Mouse (Mus musculus): ENCODE data around the gene Rph3a. TPM values are rescaled to one million over a fixed set of nuclear protein-coding genes. Genes with fewer than 3 reads are reported as not detected.
A peak's percentile ranks its signal among the peaks of the same experiment; 100 is the strongest.
"Not testable (repeated sequence)": the region's sequence is repeated elsewhere in the genome, so short reads cannot be mapped to it uniquely, and the experiment has no call there.

Gene Rph3a
- polyA plus RNA-seq, 1 experiment from 2014 or later: 0.13 TPM

DNA sequence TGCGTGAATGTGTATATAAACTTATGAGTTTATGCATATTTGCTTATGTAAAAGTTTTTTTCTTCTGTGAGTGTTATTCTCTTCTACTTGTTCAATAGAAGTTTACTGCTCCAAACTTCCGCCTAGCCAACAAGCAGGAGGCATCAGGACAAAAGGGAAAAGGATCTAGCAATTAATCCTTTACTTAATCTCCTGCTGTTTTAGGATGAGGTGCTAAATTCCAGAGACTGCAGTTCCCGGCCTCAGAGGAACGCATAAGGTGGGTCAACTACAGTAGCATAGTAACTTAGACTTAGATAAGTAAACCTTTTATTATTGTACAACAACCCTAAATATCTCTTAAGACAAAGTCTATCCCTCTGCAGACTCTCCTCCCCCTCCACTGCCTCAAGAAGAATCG is 75.9 kb downstream of the Rph3a start:
- H3K36me3 ChIP-seq (ENCODE audit: control insufficient read depth, insufficient read depth, low read length): no peaks in the 10 kb centered on the region
- H3K27me3 ChIP-seq (replicated peaks; ENCODE audit: control insufficient read depth, insufficient read depth, low read length): no peaks in the 10 kb centered on the region
- H3K27ac ChIP-seq (ENCODE audit: low read length): no peak overlapping the region
- H3K4me2 ChIP-seq (ENCODE audit: low read depth, low read length): no peak overlapping the region
- ATAC-seq: no peak
- H3K9ac ChIP-seq (ENCODE audit: low read depth, low read length): no peak overlapping the region
- 23% methylated on average over 5 of the region's 5 CpGs for WGBS
- H3K4me1 ChIP-seq (ENCODE audit: control insufficient read depth, insufficient read depth, low read length): no peaks in the 10 kb centered on the region; the same call in none of the 2 replicates
- no peaks in the 10 kb centered on the region for H3K9me3 ChIP-seq (ENCODE audit: control insufficient read depth, low read length)
- no peak overlapping the region for H3K4me3 ChIP-seq (ENCODE audit: low read length)

DNA sequence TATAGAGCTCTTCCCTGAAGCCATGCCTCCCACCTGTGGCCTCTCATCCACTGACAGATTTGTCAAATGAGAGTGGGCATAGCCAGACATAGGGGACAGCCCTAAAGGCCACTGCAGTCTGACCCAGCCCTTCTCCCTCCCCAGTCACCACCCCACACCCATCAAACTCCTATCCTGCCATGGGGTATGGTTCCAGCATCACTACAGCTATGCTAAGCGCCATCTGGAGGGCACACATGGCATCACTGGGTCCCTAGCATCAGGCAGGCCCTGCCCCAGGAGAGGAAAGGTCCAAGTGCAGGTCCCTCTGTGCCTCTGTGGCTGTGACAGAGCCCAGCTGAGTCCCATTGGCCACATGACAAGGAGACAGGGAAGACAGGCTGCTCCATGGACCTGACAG is 82.9 kb downstream of the Rph3a start:
- ATAC-seq: no peak
- no peak overlapping the region for H3K9ac ChIP-seq (ENCODE audit: low read depth, low read length)
- no peaks in the 10 kb centered on the region for H3K27me3 ChIP-seq (replicated peaks; ENCODE audit: control insufficient read depth, insufficient read depth, low read length)
- H3K4me2 ChIP-seq (ENCODE audit: low read depth, low read length): no peak overlapping the region
- 21% methylated on average over 1 of the region's 1 CpGs for WGBS
- H3K4me1 ChIP-seq (ENCODE audit: control insufficient read depth, insufficient read depth, low read length): peaks cover 3% of the 10 kb centered on the region; the same call in 1 of the 2 replicates
- H3K9me3 ChIP-seq (ENCODE audit: control insufficient read depth, low read length): no peaks in the 10 kb centered on the region
- no peak overlapping the region for H3K4me3 ChIP-seq (ENCODE audit: low read length)
- H3K36me3 ChIP-seq (ENCODE audit: control insufficient read depth, insufficient read depth, low read length): no peaks in the 10 kb centered on the region
- no peak overlapping the region for H3K27ac ChIP-seq (ENCODE audit: low read length)

DNA sequence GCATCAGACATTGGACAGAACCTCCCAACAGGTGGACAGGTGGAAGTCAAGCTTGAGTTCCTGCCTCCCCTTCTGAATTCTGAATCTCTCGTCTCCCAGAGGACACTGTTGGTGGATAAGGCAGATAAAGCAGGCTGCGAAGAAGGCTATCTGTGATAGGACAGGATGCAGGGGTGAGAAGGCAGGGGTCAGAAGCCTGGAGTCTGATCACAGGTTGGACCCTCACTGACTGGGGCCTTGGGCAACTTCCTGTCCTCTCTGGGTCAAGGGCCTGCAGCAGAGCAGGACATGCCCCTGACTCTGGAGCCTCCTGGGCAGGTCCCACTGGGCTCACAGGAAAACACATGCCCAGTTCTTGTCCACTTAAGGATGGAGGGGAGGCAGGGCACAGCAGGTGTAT is 83.6 kb downstream of the Rph3a start:
- not testable (repeated sequence) for H3K4me2 ChIP-seq (ENCODE audit: low read depth, low read length); ATAC-seq; H3K4me1 ChIP-seq (ENCODE audit: control insufficient read depth, insufficient read depth, low read length); H3K9me3 ChIP-seq (ENCODE audit: control insufficient read depth, low read length); H3K36me3 ChIP-seq (ENCODE audit: control insufficient read depth, insufficient read depth, low read length); H3K9ac ChIP-seq (ENCODE audit: low read depth, low read length); H3K27ac ChIP-seq (ENCODE audit: low read length); H3K4me3 ChIP-seq (ENCODE audit: low read length); H3K27me3 ChIP-seq (replicated peaks; ENCODE audit: control insufficient read depth, insufficient read depth, low read length)
- 69% methylated on average over 2 of the region's 2 CpGs for WGBS

DNA sequence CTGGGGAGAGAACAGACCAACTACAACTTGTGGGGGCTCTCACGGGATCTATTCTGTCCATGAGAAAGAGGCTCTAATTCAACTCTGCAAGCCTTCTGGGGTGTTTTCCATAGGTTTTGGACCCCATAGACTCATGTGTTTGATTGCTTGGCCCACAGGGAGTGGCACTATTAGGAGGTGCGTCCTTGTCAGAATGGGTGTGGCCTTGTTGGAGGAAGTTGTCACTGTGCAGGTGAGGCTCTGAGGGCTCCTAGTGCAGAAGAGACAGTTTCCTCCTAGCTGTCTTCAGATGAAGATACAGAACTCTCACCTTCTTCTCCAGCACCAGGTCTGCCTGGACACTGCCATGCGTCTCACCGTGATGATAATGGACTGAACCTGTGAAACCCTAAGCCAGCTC is 85.4 kb downstream of the Rph3a start:
- 67% methylated on average over 4 of the region's 4 CpGs for WGBS
- H3K4me2 ChIP-seq (ENCODE audit: low read depth, low read length): not testable (repeated sequence)
- peak; percentile 74 for ATAC-seq

DNA sequence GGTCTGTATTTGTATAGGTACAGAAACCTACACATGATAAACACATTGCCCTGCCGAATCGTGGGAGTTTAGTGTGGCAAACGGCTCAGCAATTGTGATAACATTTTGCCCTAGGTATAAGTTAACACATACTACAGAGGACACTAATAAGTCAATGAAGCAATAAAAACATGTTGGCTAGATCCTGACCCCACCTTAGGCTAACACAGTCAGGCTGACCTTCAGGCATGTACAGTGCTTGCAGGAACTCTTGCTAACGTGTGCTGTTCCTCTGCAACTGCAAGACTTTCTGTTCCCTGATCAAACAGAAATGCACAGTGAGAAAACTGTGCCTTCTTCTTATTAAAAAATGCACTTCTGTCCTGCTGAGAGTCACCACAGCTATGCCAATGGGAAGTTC is 85.9 kb downstream of the Rph3a start:
- Histone ChIP-seq H3K4me3 (ENCODE audit: low read length) (no peak overlapping the region), H3K27me3 (replicated peaks; ENCODE audit: control insufficient read depth, insufficient read depth, low read length) (no peaks in the 10 kb centered on the region), H3K9ac (ENCODE audit: low read depth, low read length) (no peak overlapping the region), H3K4me1 (ENCODE audit: control insufficient read depth, insufficient read depth, low read length) (peaks cover 3% of the 10 kb centered on the region; the same call in 1 of the 2 replicates), H3K27ac (ENCODE audit: low read length) (peak overlapping the region; percentile 66), H3K9me3 (ENCODE audit: control insufficient read depth, low read length) (no peaks in the 10 kb centered on the region), H3K4me2 (ENCODE audit: low read depth, low read length) (no peak overlapping the region), H3K36me3 (ENCODE audit: control insufficient read depth, insufficient read depth, low read length) (no peaks in the 10 kb centered on the region)
- 46% methylated on average over 4 of the region's 4 CpGs for WGBS
- ATAC-seq: peak; percentile 85

More for the DNA sequence above, 85.4 kb downstream of the Rph3a start:
- H3K4me3 ChIP-seq (ENCODE audit: low read length); H3K9ac ChIP-seq (ENCODE audit: low read depth, low read length); H3K4me1 ChIP-seq (ENCODE audit: control insufficient read depth, insufficient read depth, low read length); H3K9me3 ChIP-seq (ENCODE audit: control insufficient read depth, low read length); H3K36me3 ChIP-seq (ENCODE audit: control insufficient read depth, insufficient read depth, low read length); H3K27me3 ChIP-seq (replicated peaks; ENCODE audit: control insufficient read depth, insufficient read depth, low read length): not testable (repeated sequence)
- peak overlapping the region; percentile 66 for H3K27ac ChIP-seq (ENCODE audit: low read length)

DNA sequence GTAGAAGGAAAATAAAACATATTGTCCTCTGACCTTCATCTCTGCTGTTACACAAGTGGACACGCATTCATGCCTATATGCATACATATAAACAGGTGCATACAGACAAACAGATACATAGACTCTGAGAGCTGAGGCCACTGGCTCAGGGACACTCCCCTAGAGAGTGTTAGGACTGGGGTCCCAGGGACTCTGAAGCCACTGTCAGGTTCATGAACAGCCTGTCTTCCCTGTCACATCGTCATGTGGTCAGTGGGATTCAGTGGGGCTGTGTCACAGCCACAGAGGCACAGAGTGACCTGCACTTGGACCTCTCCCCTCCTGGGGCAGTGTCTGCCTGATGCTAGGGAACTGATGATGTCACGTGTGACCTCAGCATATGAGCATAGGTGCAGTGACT is 89.6 kb downstream of the Rph3a start:
- Histone ChIP-seq H3K9me3 (ENCODE audit: control insufficient read depth, low read length) (no peaks in the 10 kb centered on the region), H3K9ac (ENCODE audit: low read depth, low read length) (no peak overlapping the region), H3K27me3 (replicated peaks; ENCODE audit: control insufficient read depth, insufficient read depth, low read length) (no peaks in the 10 kb centered on the region), H3K36me3 (ENCODE audit: control insufficient read depth, insufficient read depth, low read length) (no peaks in the 10 kb centered on the region), H3K4me1 (ENCODE audit: control insufficient read depth, insufficient read depth, low read length) (no peaks in the 10 kb centered on the region), H3K4me3 (ENCODE audit: low read length) (no peak overlapping the region), H3K27ac (ENCODE audit: low read length) (no peak overlapping the region), H3K4me2 (ENCODE audit: low read depth, low read length) (no peak overlapping the region)
- WGBS: 77% methylated on average over 3 of the region's 3 CpGs
- no peak for ATAC-seq

DNA sequence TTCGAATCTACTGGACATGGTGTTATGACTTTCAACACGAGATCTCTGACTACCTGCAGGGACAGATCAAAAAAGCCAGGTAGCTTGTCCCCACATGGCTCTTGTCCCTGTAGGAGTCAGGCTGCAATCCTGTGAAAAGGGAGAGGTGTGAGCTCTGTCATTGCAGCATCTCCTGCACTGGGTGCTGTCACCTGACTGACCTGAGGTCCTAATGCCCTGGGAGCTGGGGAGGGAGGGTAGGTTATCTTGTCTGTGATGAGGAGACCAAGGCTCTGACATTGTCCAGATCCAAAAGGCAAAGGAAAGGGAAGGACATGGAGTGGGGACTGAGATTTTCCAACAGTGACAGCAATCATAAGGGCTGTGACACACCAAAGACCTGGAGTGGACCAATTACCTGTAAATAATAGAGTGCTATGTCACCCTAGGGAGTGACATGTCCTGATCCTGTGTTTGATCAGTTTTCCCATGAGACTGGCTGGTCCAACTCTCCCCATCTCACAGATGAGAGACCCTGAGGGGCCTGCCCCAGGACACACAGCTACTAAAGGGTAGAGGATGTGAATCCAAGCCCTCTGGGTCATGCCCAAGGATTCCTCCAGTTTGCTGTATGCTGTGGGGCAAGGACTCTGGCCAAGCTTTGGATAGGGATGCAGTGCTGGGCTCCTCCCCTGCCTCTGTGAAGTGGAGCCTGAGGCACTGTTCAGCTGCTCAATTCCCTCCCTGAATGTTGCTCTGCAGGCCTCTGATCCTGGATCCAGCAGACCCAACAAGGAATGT is 90.5 kb downstream of the Rph3a start:
- H3K4me3 ChIP-seq (ENCODE audit: low read length); H3K4me2 ChIP-seq (ENCODE audit: low read depth, low read length); H3K4me1 ChIP-seq (ENCODE audit: control insufficient read depth, insufficient read depth, low read length); H3K27me3 ChIP-seq (replicated peaks; ENCODE audit: control insufficient read depth, insufficient read depth, low read length); H3K9me3 ChIP-seq (ENCODE audit: control insufficient read depth, low read length); H3K9ac ChIP-seq (ENCODE audit: low read depth, low read length); ATAC-seq; H3K36me3 ChIP-seq (ENCODE audit: control insufficient read depth, insufficient read depth, low read length); H3K27ac ChIP-seq (ENCODE audit: low read length): not testable (repeated sequence)
- WGBS: 73% methylated on average over 2 of the region's 2 CpGs

DNA sequence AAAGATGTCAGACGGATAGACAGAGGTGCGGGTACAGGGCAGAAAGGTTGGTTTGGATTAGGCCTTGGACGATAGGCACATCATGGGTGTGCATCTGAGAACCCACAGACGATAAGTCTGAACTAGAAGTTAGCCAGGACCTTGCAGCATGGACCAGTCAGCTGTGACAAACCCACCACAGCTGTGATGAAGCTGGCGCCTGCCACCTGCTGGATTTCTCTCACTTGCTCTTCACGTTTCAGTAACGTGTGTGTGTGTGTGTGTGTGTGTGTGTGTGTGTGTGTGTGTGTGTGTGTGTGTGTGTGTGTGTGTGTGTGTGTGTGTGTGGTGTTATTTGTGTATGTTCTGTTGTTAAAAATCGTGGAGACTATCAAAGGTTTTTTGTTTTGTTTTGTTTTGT is 95.7 kb downstream of the Rph3a start, which contains the start of gene Oas1d:
Oas1d (plus strand) TSS at position 333 of the 400 bp plus-strand sequence.
- H3K4me2 ChIP-seq (ENCODE audit: low read depth, low read length); H3K4me3 ChIP-seq (ENCODE audit: low read length); H3K9ac ChIP-seq (ENCODE audit: low read depth, low read length); H3K27ac ChIP-seq (ENCODE audit: low read length); H3K27me3 ChIP-seq (replicated peaks; ENCODE audit: control insufficient read depth, insufficient read depth, low read length); ATAC-seq; H3K9me3 ChIP-seq (ENCODE audit: control insufficient read depth, low read length); H3K4me1 ChIP-seq (ENCODE audit: control insufficient read depth, insufficient read depth, low read length); H3K36me3 ChIP-seq (ENCODE audit: control insufficient read depth, insufficient read depth, low read length): not testable (repeated sequence)
- whole genome bisulfite sequencing: 37% methylated on average over 8 of the region's 8 CpGs

DNA sequence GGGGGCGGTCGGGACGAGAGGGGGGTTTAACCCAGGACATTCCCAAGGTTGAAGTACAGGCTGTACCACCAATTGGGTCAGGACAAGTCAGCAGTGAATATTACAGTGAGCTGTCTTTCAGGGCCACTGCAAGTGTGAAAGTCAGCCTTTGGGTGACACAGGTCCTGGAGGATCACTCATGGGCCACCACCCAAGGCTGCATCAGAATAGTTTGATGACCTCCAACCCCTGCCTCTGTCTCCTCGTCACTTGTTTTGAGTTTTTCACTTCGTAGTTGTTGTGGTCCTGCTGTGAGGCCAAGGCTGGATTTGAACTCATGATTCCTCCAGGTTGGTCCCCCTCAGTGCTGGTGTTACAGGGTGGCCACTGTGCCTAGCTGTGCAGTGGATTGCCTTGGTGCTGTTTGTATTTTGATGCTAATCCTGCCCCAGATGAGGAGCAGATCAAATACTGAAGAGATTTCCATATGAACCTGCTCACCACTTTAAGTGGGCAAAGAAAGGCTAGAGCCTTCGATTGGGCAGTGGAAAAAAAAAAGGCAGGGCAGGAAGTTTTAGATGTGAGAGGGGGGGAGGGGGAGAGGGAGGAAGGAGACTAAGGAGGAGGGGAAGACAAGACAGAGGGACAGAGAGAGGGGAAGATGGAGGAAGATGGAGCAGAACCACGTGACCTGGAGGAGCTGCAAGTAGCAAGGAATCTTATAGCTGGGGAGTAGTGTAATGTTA is 101.5 kb downstream of the Rph3a start:
- Histone ChIP-seq H3K27ac (ENCODE audit: low read length) (no peak overlapping the region), H3K4me3 (ENCODE audit: low read length) (no peak overlapping the region), H3K36me3 (ENCODE audit: control insufficient read depth, insufficient read depth, low read length) (no peaks in the 10 kb centered on the region), H3K27me3 (replicated peaks; ENCODE audit: control insufficient read depth, insufficient read depth, low read length) (no peaks in the 10 kb centered on the region; the same call in 1 of the 2 replicates), H3K4me1 (ENCODE audit: control insufficient read depth, insufficient read depth, low read length) (no peaks in the 10 kb centered on the region), H3K9me3 (ENCODE audit: control insufficient read depth, low read length) (no peaks in the 10 kb centered on the region), H3K4me2 (ENCODE audit: low read depth, low read length) (no peak overlapping the region), H3K9ac (ENCODE audit: low read depth, low read length) (no peak overlapping the region)
- 60% methylated on average over 7 of the region's 7 CpGs for WGBS
- no peak for ATAC-seq

Data from intestine, embryonic 16.5 days (tissue).